Mouse (Mus musculus): ENCODE results near the gene Olfr1234. TPM values are rescaled to one million over a fixed set of nuclear protein-coding genes. Genes with fewer than 3 reads are reported as not detected.

Gene Olfr1234
- polyA plus RNA-seq (2012; rRNA removed) = not detected in 2 replicates

- DNase-seq (ENCODE audit: low spot score) = no peak
Measured at GRCm38 (mm10) chr2:89364765-89365164, at the start of gene Olfr1234. Gene Olfr1234 (minus strand): TSS chr2:89364865.

DNA sequence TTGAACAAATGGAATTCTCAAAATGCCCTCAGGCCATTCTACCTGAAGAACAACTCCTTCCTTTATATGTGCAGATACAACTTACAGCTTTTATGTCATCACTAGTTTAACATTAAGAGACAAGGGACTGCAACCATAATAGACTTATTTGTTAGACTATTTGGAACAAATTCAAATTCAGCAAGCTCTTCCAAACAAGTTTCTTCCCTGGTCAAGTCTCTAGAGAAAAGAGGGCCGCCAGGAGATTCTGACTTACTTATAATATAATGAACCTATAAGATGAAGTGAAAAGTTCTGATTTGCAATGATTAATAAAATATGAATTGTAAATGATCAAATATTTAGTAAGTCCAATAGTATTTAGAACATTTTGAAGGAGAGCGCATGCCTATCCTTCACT is 44.9 kb upstream of the Olfr1234 start, which contains the start of gene Olfr1238:
TSS of gene Olfr1238 (minus strand) at position 101 of the 400 bp plus-strand sequence.
- DNase-seq (ENCODE audit: low spot score) = no peak

GRCm38 (mm10) chr2:89400882-89401281 is 36.2 kb upstream of the Olfr1234 start:
- DNase-seq (ENCODE audit: low spot score) = no peak

DNA sequence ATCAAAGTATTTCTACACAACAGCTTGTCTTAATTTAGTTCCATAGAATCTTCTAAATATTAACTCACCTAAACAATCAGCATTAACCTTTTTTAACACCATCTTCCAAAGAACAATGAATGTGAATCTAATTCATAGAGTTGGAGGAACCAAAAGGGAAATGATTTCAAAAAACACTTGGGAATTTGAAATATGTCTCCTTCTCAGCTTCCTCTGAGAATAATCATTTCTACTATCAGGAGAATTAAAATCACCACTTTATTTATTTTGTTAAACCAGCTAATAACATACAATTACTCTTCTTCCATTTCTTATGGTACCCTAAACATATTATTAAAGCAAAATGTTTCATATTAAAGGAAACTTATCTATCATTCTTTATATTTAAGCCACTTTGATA is 22.4 kb downstream of the Olfr1234 start, which contains the start of gene Olfr1233:
TSS of gene Olfr1233 (minus strand) at position 101 of the 400 bp plus-strand sequence.
- no peak for DNase-seq (ENCODE audit: low spot score)

DNA sequence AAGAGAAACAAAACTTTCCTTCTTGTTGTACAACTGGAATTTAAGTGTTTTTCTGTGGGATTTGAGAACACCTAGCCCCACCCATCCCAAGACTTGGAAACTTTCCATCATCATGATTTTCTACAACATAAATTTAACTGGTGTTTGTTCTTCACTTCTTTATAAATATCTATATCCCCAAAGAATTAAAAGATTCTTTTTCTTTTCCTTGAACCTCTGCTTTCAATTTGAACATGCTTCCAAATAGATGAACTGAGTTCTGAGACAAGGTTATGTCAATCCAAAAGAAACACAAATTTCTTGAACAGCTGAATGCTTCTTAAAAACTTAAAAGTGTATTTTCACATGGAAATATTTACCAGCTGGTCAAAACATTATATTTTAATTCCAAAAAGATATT is 35.1 kb downstream of the Olfr1234 start, which contains the start of gene Olfr1232:
TSS of gene Olfr1232 (minus strand) at position 101 of the 400 bp plus-strand sequence.
- no peak for DNase-seq (ENCODE audit: low spot score)

Other genes with a start within 250 kb of the Olfr1234 start
- gene Olfr1221, start 247.6 kb downstream of the Olfr1234 start, polyA plus RNA-seq (2012; rRNA removed) = not detected in 2 replicates
- not detected in 2 replicates for gene Olfr1222, start 231.8 kb downstream of the Olfr1234 start, polyA plus RNA-seq (2012; rRNA removed)
- gene Olfr1223, start 213.3 kb downstream of the Olfr1234 start, polyA plus RNA-seq (2012; rRNA removed) = not detected in 2 replicates
- gene Olfr1224-ps1, start 200.8 kb downstream of the Olfr1234 start, polyA plus RNA-seq (2012; rRNA removed) = not detected in 2 replicates
- gene Olfr1225, start 190.2 kb downstream of the Olfr1234 start, polyA plus RNA-seq (2012; rRNA removed) = not detected in 2 replicates
- gene Olfr1226, start 164.8 kb downstream of the Olfr1234 start, polyA plus RNA-seq (2012; rRNA removed) = not detected in 2 replicates
- gene Olfr1228, start 110.8 kb downstream of the Olfr1234 start, polyA plus RNA-seq (2012; rRNA removed) = not detected in 2 replicates
- not detected in 2 replicates for gene Olfr1229, start 76.9 kb downstream of the Olfr1234 start, polyA plus RNA-seq (2012; rRNA removed)
- not detected in 2 replicates for gene Olfr1230, start 67.6 kb downstream of the Olfr1234 start, polyA plus RNA-seq (2012; rRNA removed)
- gene Olfr1231, start 57.8 kb downstream of the Olfr1234 start, polyA plus RNA-seq (2012; rRNA removed) = not detected in 2 replicates
- gene Olfr1232, start 35.2 kb downstream of the Olfr1234 start, polyA plus RNA-seq (2012; rRNA removed) = not detected in 2 replicates
- not detected in 2 replicates for gene Olfr1233, start 22.5 kb downstream of the Olfr1234 start, polyA plus RNA-seq (2012; rRNA removed)
- not detected in 2 replicates for gene Olfr1238, start 44.8 kb upstream of the Olfr1234 start, polyA plus RNA-seq (2012; rRNA removed)
- not detected in 2 replicates for gene Olfr1239, start 55.5 kb upstream of the Olfr1234 start, polyA plus RNA-seq (2012; rRNA removed)
- not detected in 2 replicates for gene Olfr1240, start 78.1 kb upstream of the Olfr1234 start, polyA plus RNA-seq (2012; rRNA removed)
- gene Olfr1241, start 122.3 kb upstream of the Olfr1234 start, polyA plus RNA-seq (2012; rRNA removed) = not detected in 2 replicates
- gene Olfr1242, start 133.5 kb upstream of the Olfr1234 start, polyA plus RNA-seq (2012; rRNA removed) = not detected in 2 replicates
- not detected in 2 replicates for gene Olfr1243, start 166.6 kb upstream of the Olfr1234 start, polyA plus RNA-seq (2012; rRNA removed)
- not detected in 2 replicates for gene Olfr1245, start 213.6 kb upstream of the Olfr1234 start, polyA plus RNA-seq (2012; rRNA removed)
- not detected in 2 replicates for gene Olfr1246, start 228.3 kb upstream of the Olfr1234 start, polyA plus RNA-seq (2012; rRNA removed)
- not detected in 2 replicates for gene Olfr1247, start 249.3 kb upstream of the Olfr1234 start, polyA plus RNA-seq (2012; rRNA removed)

Data from urinary bladder, adult 2 months (tissue).